Mouse (Mus musculus) bone marrow macrophage, adult 2 months (primary cell): Measurements from ENCODE around the gene Gm20388. TPM values are rescaled to one million over a fixed set of nuclear protein-coding genes. Genes with fewer than 3 reads are reported as not detected.

Source experiments
- H3K27ac ChIP-seq: 2 replicates; pipeline ENCODE4 v1.5.1; 2012; ENCODE audit warnings: low read depth, low read length; ENCODE audit not compliant: insufficient read depth
- H3K4me1 ChIP-seq: 2 replicates; pipeline ENCODE4 v1.6.1; 2012; ENCODE audit warnings: low read length; ENCODE audit not compliant: control insufficient read depth, insufficient read depth
- H3K4me3 ChIP-seq: 2 replicates; pipeline ENCODE4 v1.5.1; 2012; ENCODE audit warnings: mild to moderate bottlenecking, low read length, moderate library complexity; ENCODE audit not compliant: insufficient read depth
- CTCF ChIP-seq: IDR thresholded peaks from 2 replicates; pipeline ENCODE4 v1.5.1; 2012; ENCODE audit warnings: low read depth, mild to moderate bottlenecking, low read length, moderate library complexity
- POLR2A ChIP-seq: IDR thresholded peaks from 2 replicates; pipeline ENCODE4 v1.6.1; 2012; ENCODE audit warnings: mild to moderate bottlenecking, low read depth, low read length, borderline replicate concordance
- polyA plus RNA-seq: library from polyadenylated mRNA; stranded (reverse); fragments of >200 nt; gene quantifications from 2 replicates; pipeline ENCODE4 v1.2.4, GENCODE M21; 2012; ENCODE audit not compliant: missing spikeins, insufficient read depth, insufficient read length

Gm20388 gene
- polyA plus RNA-seq, 1 experiment: 32.7 TPM

GRCm38 (mm10) chr8:120737166-120737565 is 826.5 kb downstream of the Gm20388 start:
- Histone ChIP-seq H3K4me1 (peaks cover 32% of the 10 kb centered on the region), H3K27ac (peak overlapping the region; percentile 83), H3K4me3 (peak overlapping the region; percentile 91)
- TF ChIP-seq POLR2A: no peak
- TF ChIP-seq CTCF: no peak

GRCm38 (mm10) chr8:120738771-120739170 is 828.1 kb downstream of the Gm20388 start:
- TF ChIP-seq POLR2A: no peak
- TF ChIP-seq CTCF: no peak
- Histone ChIP-seq H3K27ac (no peak overlapping the region; the same call in 1 of the 2 replicates), H3K4me1 (peaks cover 46% of the 10 kb centered on the region), H3K4me3 (peak overlapping the region; percentile 91)

GRCm38 (mm10) chr8:120739526-120739925 is 828.9 kb downstream of the Gm20388 start:
- TF ChIP-seq CTCF (no peak), POLR2A (no peak)
- H3K4me3 ChIP-seq: peak overlapping the region; percentile 91; the same call in 1 of the 2 replicates
- peaks cover 53% of the 10 kb centered on the region for H3K4me1 ChIP-seq
- H3K27ac ChIP-seq: no peak overlapping the region

- peak overlapping the region; percentile 4; the same call in 1 of the 2 replicates for H3K27ac ChIP-seq
- no peak overlapping the region for H3K4me3 ChIP-seq
- no peak for TF ChIP-seq POLR2A
- TF ChIP-seq CTCF: no peak
- H3K4me1 ChIP-seq: peaks cover 58% of the 10 kb centered on the region
These were observed 829.9 kb downstream of the Gm20388 start for GRCm38 (mm10) chr8:120740579-120740978.

GRCm38 (mm10) chr8:120741001-120741400 is 830.4 kb downstream of the Gm20388 start:
- H3K4me1 ChIP-seq: peaks cover 61% of the 10 kb centered on the region

GRCm38 (mm10) chr8:120741815-120742530 is 831.3 kb downstream of the Gm20388 start:
- peaks cover 68% of the 10 kb centered on the region for H3K4me1 ChIP-seq
- peak overlapping the region; percentile 96 for H3K27ac ChIP-seq
- TF ChIP-seq POLR2A: no peak
- no peak; the same call in 1 of the 2 replicates for TF ChIP-seq CTCF
- peak overlapping the region; percentile 12; the same call in 1 of the 2 replicates for H3K4me3 ChIP-seq

More at GRCm38 (mm10) chr8:120741001-120741400, 830.4 kb downstream of the Gm20388 start:
- Histone ChIP-seq H3K27ac (peak overlapping the region; percentile 4; the same call in 1 of the 2 replicates), H3K4me3 (no peak overlapping the region)
- TF ChIP-seq CTCF: no peak
- TF ChIP-seq POLR2A: no peak

GRCm38 (mm10) chr8:120743149-120743897 is 832.7 kb downstream of the Gm20388 start:
- Histone ChIP-seq H3K27ac (peak overlapping the region; percentile 96), H3K4me3 (peak overlapping the region; percentile 16; the same call in 1 of the 2 replicates), H3K4me1 (peaks cover 71% of the 10 kb centered on the region)
- no peak for TF ChIP-seq CTCF
- no peak for TF ChIP-seq POLR2A

- H3K4me3 ChIP-seq: 0 out of 2 replicates have a peak overlapping the region, but pooled peaks have one; percentile 3
- no peak for TF ChIP-seq POLR2A
- TF ChIP-seq CTCF: no peak
- peaks cover 65% of the 10 kb centered on the region for H3K4me1 ChIP-seq
- peak overlapping the region; percentile 96 for H3K27ac ChIP-seq
These were observed 833.3 kb downstream of the Gm20388 start for GRCm38 (mm10) chr8:120743898-120744290.

GRCm38 (mm10) chr8:120744448-120744847 is 833.8 kb downstream of the Gm20388 start:
- Histone ChIP-seq H3K4me1 (peaks cover 60% of the 10 kb centered on the region), H3K27ac (peak overlapping the region; percentile 96), H3K4me3 (0 out of 2 replicates have a peak overlapping the region, but pooled peaks have one; percentile 3)
- no peak for TF ChIP-seq CTCF
- no peak for TF ChIP-seq POLR2A
